Comparison of ENCODE assay signal across 10 mouse cellular contexts in genomic region chr1:176828666-176829065, GRCm38 (mm10).
"Had no signal": no experiment of that assay in that cellular context is flagged by ENCODE, and none has a peak within 500 bp of the region (broad histone marks: within the 10 kb centered on the region; RNA-seq: fewer than 3 reads in every experiment).

No protein-coding gene starts in this region.

- H3K27ac ChIP-seq: limb, embryonic 10.5 days; lung, embryonic 15.5 days; neural tube, embryonic 12.5 days had no signal

- H3K4me2 ChIP-seq: liver, embryonic 11.5 days; lung, embryonic 15.5 days; neural tube, embryonic 12.5 days had no signal

- H3K9me3 ChIP-seq: limb, embryonic 10.5 days; lung, embryonic 15.5 days; neural tube, embryonic 12.5 days had no signal

- H3K36me3 ChIP-seq: limb, embryonic 10.5 days had no signal

- H3K4me1 ChIP-seq: limb, embryonic 10.5 days; lung, embryonic 15.5 days; neural tube, embryonic 12.5 days had no signal

- H3K27me3 ChIP-seq: lung, embryonic 15.5 days; neural tube, embryonic 12.5 days had no signal

- H3K9ac ChIP-seq: lung, embryonic 15.5 days; neural tube, embryonic 12.5 days had no signal

- DNase-seq: kidney, adult 18-20 months; kidney, postnatal 14 days; midbrain, embryonic 14.5 days; spleen, adult 18-20 months; thymus, adult 18-20 months; thymus, postnatal 14 days had no signal

- H3K4me3 ChIP-seq: limb, embryonic 10.5 days; lung, embryonic 15.5 days; neural tube, embryonic 12.5 days had no signal
